In the genomic region with DNA sequence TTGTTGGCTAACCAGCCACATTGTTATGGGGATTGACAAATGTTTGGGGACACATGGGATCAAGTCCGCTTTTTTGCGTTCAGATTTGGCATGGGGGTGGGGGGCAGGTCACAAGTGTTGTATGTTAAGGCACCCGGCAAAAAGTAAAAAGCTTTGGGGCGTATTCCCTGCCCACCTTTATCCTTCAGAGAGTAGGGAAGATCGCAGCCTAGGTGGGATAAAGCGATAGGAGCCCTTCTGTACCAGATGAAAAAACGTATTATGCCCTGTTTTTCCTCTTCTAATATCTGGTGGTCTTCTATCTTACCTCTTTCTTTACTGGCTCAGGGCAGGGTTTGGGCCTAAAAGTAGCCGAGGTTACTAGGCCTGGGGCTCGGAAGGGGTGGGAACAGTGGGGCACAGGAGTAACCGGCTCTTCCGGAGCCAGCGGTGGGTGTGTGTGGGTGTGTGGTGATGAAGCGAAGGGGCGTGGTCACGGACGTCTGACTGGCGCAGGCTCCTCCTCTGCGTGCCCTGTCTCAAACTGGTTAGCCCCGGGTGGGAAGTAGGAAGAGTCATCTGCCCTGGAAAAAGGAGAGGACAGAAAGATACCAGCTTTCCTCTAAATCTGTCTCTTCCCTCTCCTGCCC, we compare ENCODE assay signal across 8 mouse cellular contexts. TPM values are rescaled to one million over a fixed set of nuclear protein-coding genes. Genes with fewer than 3 reads are reported as not detected.
A peak's percentile ranks its signal among the peaks of the same experiment; 100 is the strongest.
DNase-seq lines count a peak whose midpoint lies in the region; ATAC-seq and TF ChIP-seq lines count a peak whose summit lies in the region.

No protein-coding gene starts in this region.

- H3K27me3 ChIP-seq in intestine, embryonic 14.5 days (replicated peaks; ENCODE audit: control insufficient read depth, insufficient read depth, low read length): no peaks in the 10 kb centered on the region
- H3K27me3 ChIP-seq in limb, embryonic 14.5 days (ENCODE audit: control insufficient read depth, insufficient read depth, low read length): no peaks in the 10 kb centered on the region
- no peaks in the 10 kb centered on the region for H3K27me3 ChIP-seq in midbrain, embryonic 15.5 days (replicated peaks)

- H3K4me3 ChIP-seq in cortical plate, adult 2 months (ENCODE audit: insufficient read depth, low read length): peak overlapping the region; percentile 72; the same call in 1 of the 2 replicates
- H3K4me3 ChIP-seq in intestine, embryonic 14.5 days (ENCODE audit: low read depth, low read length): peak overlapping the region; percentile 4; the same call in 1 of the 2 replicates
- peak overlapping the region; percentile 7 for H3K4me3 ChIP-seq in limb, embryonic 14.5 days (replicated peaks; ENCODE audit: low read length)
- peak overlapping the region; percentile 19; the same call in 1 of the 2 replicates for H3K4me3 ChIP-seq in midbrain, embryonic 15.5 days

- intact Hi-C loops in gastrocnemius, postnatal 14 days (cut with DNase I; ENCODE audit: low total_unique reads): loop anchor here (5.0 to 10.0 kb wide), 2 partner anchors 50 to 93 kb away; no protein-coding TSS in a partner anchor

- ATAC-seq in intestine, embryonic 14.5 days (replicated peaks; ENCODE audit: low FRiP score, low TSS enrichment, low read depth): peak; percentile 52
- ATAC-seq in limb, embryonic 14.5 days (ENCODE audit: low FRiP score, low read depth): peak; percentile 34
- ATAC-seq in midbrain, embryonic 15.5 days (replicated peaks): 0 out of 2 replicates have a peak, but pooled peaks have one; percentile 16

- 12% methylated on average over 19 of the region's 19 CpGs for WGBS in intestine, embryonic 14.5 days
- WGBS in limb, embryonic 14.5 days: 11% methylated on average over 19 of the region's 19 CpGs
- 11% methylated on average over 19 of the region's 19 CpGs for WGBS in midbrain, embryonic 15.5 days

- H3K9me3 ChIP-seq in intestine, embryonic 14.5 days (ENCODE audit: control insufficient read depth, low read length): no peaks in the 10 kb centered on the region
- no peaks in the 10 kb centered on the region for H3K9me3 ChIP-seq in limb, embryonic 14.5 days (ENCODE audit: control insufficient read depth, low read length)
- no peaks in the 10 kb centered on the region for H3K9me3 ChIP-seq in midbrain, embryonic 15.5 days

- no peak for TF ChIP-seq CTCF in cortical plate, adult 2 months (IDR thresholded peaks at IDR 0.05; ENCODE audit: extremely low read depth, insufficient read depth, low read length)

- DNase-seq in layer of hippocampus, adult 11-12 months (ENCODE audit: low spot score): peak; percentile 77
- DNase-seq in layer of hippocampus, adult 9-10 months (ENCODE audit: low spot score): no peak
- peak; percentile 82 for DNase-seq in gastrocnemius, postnatal 14 days
- peak; percentile 83 for DNase-seq in intestine, embryonic 14.5 days (ENCODE audit: low spot score)
- peak; percentile 83 for DNase-seq in limb, embryonic 14.5 days (ENCODE audit: low spot score)
- peak; percentile 95 to 97 for DNase-seq in spleen, postnatal 36 days (ENCODE audit: low spot score in 2 of 2)

- peaks cover 11% of the 10 kb centered on the region for H3K4me1 ChIP-seq in cortical plate, adult 2 months (ENCODE audit: control insufficient read depth, insufficient read depth, low read length)
- H3K4me1 ChIP-seq in intestine, embryonic 14.5 days (replicated peaks; ENCODE audit: control insufficient read depth, insufficient read depth, low read length): peaks cover 33% of the 10 kb centered on the region
- H3K4me1 ChIP-seq in limb, embryonic 14.5 days (ENCODE audit: control insufficient read depth, insufficient read depth, low read length): peaks cover 32% of the 10 kb centered on the region
- peaks cover 59% of the 10 kb centered on the region for H3K4me1 ChIP-seq in midbrain, embryonic 15.5 days

- H3K36me3 ChIP-seq in intestine, embryonic 14.5 days (ENCODE audit: control insufficient read depth, insufficient read depth, low read length): peaks cover 10% of the 10 kb centered on the region
- H3K36me3 ChIP-seq in limb, embryonic 14.5 days (ENCODE audit: control insufficient read depth, insufficient read depth, low read length): peaks cover 14% of the 10 kb centered on the region
- H3K36me3 ChIP-seq in midbrain, embryonic 15.5 days (replicated peaks): peaks cover 10% of the 10 kb centered on the region

- no peak overlapping the region for H3K27ac ChIP-seq in cortical plate, adult 2 months (ENCODE audit: insufficient read depth, low read length)
- peak overlapping the region; percentile 89; the same call in 1 of the 2 replicates for H3K27ac ChIP-seq in intestine, embryonic 14.5 days (ENCODE audit: low read depth)
- no peak overlapping the region for H3K27ac ChIP-seq in limb, embryonic 14.5 days (replicated peaks; ENCODE audit: low read depth, low read length)
- no peak overlapping the region; the same call in 1 of the 2 replicates for H3K27ac ChIP-seq in midbrain, embryonic 15.5 days

- H3K4me2 ChIP-seq in intestine, embryonic 14.5 days (ENCODE audit: low read length): peak overlapping the region; percentile 83
- H3K4me2 ChIP-seq in limb, embryonic 14.5 days (replicated peaks; ENCODE audit: low read depth, low read length, severe bottlenecking): peak overlapping the region; percentile 92
- H3K4me2 ChIP-seq in midbrain, embryonic 15.5 days: peak overlapping the region; percentile 87

- no peak overlapping the region for H3K9ac ChIP-seq in intestine, embryonic 14.5 days (ENCODE audit: low read length)
- no peak overlapping the region for H3K9ac ChIP-seq in limb, embryonic 14.5 days (ENCODE audit: low read depth, low read length, severe bottlenecking)
- no peak overlapping the region for H3K9ac ChIP-seq in midbrain, embryonic 15.5 days

- no peak for TF ChIP-seq POLR2A in cortical plate, adult 2 months (IDR thresholded peaks at IDR 0.05; ENCODE audit: extremely low read depth, insufficient read depth, low read length)
- TF ChIP-seq POLR2A in limb, embryonic 14.5 days (IDR thresholded peaks at IDR 0.05; ENCODE audit: borderline replicate concordance, extremely low read depth, insufficient read depth, insufficient read length): no peak

RNA-seq across cellular contexts. Expression of a gene that starts 3.1 kb away (rescaled TPM):
- polyA plus RNA-seq in cortical plate, adult 2 months (2012; rRNA removed): 30.2 and 32.1 TPM in 2 replicates
- 10 to 100 TPM; 15.2 to 15.6 TPM for total RNA-seq in gastrocnemius, postnatal 14 days (2021)
- polyA plus RNA-seq in intestine, embryonic 14.5 days (2014; fragmentation: Nextera tagmentation; extraction: Ambion mirVana): 23.7 and 26.2 TPM in 2 replicates
- 28.3 and 31.1 TPM in 2 replicates for polyA plus RNA-seq in limb, embryonic 14.5 days (2012; rRNA removed)
- 17.5 and 18.2 TPM in 2 replicates for polyA plus RNA-seq in limb, embryonic 14.5 days (2014; fragmentation: Nextera tagmentation; extraction: Ambion mirVana)
- 9.2 and 10.9 TPM in 2 replicates for polyA plus RNA-seq in midbrain, embryonic 15.5 days (2015; fragmentation: Nextera tagmentation; extraction: Ambion mirVana)

RNA-seq across cellular contexts. Expression of a gene that starts 11.4 kb away (rescaled TPM):
- polyA plus RNA-seq in cortical plate, adult 2 months (2012; rRNA removed): 1,438 and 1,451 TPM in 2 replicates
- 1,000 to 10,000 TPM; 3,648 to 4,448 TPM for total RNA-seq in gastrocnemius, postnatal 14 days (2021)
- polyA plus RNA-seq in intestine, embryonic 14.5 days (2014; fragmentation: Nextera tagmentation; extraction: Ambion mirVana): 2,618 and 2,654 TPM in 2 replicates
- 1,269 and 2,071 TPM in 2 replicates for polyA plus RNA-seq in limb, embryonic 14.5 days (2012; rRNA removed)
- 1,908 and 2,011 TPM in 2 replicates for polyA plus RNA-seq in limb, embryonic 14.5 days (2014; fragmentation: Nextera tagmentation; extraction: Ambion mirVana)
- polyA plus RNA-seq in midbrain, embryonic 15.5 days (2015; fragmentation: Nextera tagmentation; extraction: Ambion mirVana): 2,030 and 2,053 TPM in 2 replicates

RNA-seq across cellular contexts. Expression of a gene that starts 35.7 kb away (rescaled TPM):
- polyA plus RNA-seq in cortical plate, adult 2 months (2012; rRNA removed): 66.9 and 67.7 TPM in 2 replicates
- 10 to 100 TPM; 54.4 to 60.8 TPM for total RNA-seq in gastrocnemius, postnatal 14 days (2021)
- 465 and 489 TPM in 2 replicates for polyA plus RNA-seq in intestine, embryonic 14.5 days (2014; fragmentation: Nextera tagmentation; extraction: Ambion mirVana)
- polyA plus RNA-seq in limb, embryonic 14.5 days (2012; rRNA removed): 78.0 and 93.0 TPM in 2 replicates
- polyA plus RNA-seq in limb, embryonic 14.5 days (2014; fragmentation: Nextera tagmentation; extraction: Ambion mirVana): 450 and 461 TPM in 2 replicates
- polyA plus RNA-seq in midbrain, embryonic 15.5 days (2015; fragmentation: Nextera tagmentation; extraction: Ambion mirVana): 351 and 372 TPM in 2 replicates

RNA-seq across cellular contexts. Expression of a gene that starts 59.1 kb away (rescaled TPM):
- 175 and 177 TPM in 2 replicates for polyA plus RNA-seq in cortical plate, adult 2 months (2012; rRNA removed)
- total RNA-seq in gastrocnemius, postnatal 14 days (2021): 100 to 1,000 TPM; 402 to 437 TPM
- 929 and 986 TPM in 2 replicates for polyA plus RNA-seq in intestine, embryonic 14.5 days (2014; fragmentation: Nextera tagmentation; extraction: Ambion mirVana)
- polyA plus RNA-seq in limb, embryonic 14.5 days (2012; rRNA removed): 362 and 554 TPM in 2 replicates
- 844 and 893 TPM in 2 replicates for polyA plus RNA-seq in limb, embryonic 14.5 days (2014; fragmentation: Nextera tagmentation; extraction: Ambion mirVana)
- 473 and 476 TPM in 2 replicates for polyA plus RNA-seq in midbrain, embryonic 15.5 days (2015; fragmentation: Nextera tagmentation; extraction: Ambion mirVana)

Comparison
In these comparisons a context has a peak if more than half of its experiments do, and no peak if none do; other contexts are left out.
1. H3K4me3 ChIP-seq: peak in every context shown above with its lines; median percentile 72 in cortical plate, adult 2 months; 19 in midbrain, embryonic 15.5 days; 7 in limb, embryonic 14.5 days; 4 in intestine, embryonic 14.5 days.